Mouse (Mus musculus) liver, postnatal 0 days (tissue): ENCODE measurements around the gene Rala.

Experiments used
- CTCF ChIP-seq: sonication (generic); IDR thresholded peaks from 2 replicates; pipeline ENCODE4 v1.5.1; 2016; ENCODE audit warnings: antibody characterized with exemption, low read depth
- EP300 ChIP-seq: IDR thresholded peaks from 2 replicates; pipeline ENCODE4 v1.6.1; 2016; ENCODE audit warnings: antibody characterized with exemption, low read depth, mild to moderate bottlenecking

GRCm38 (mm10) chr13:17954282-17954681 lies 10.2 kb upstream of the Rala start:
- TF ChIP-seq EP300, result no peak
- TF ChIP-seq CTCF, result no peak
